Comparison of ENCODE assay signal across 10 mouse cellular contexts in genomic region chr4:96591791-96592150, GRCm38 (mm10). TPM values are rescaled to one million over a fixed set of nuclear protein-coding genes. Genes with fewer than 3 reads are reported as not detected.
A peak's percentile ranks its signal among the peaks of the same experiment; 100 is the strongest.
DNase-seq lines count a peak whose midpoint lies in the region; ATAC-seq and TF ChIP-seq lines count a peak whose summit lies in the region.
"Had no signal": no experiment of that assay in that cellular context is flagged by ENCODE, and none has a peak within 500 bp of the region (broad histone marks: within the 10 kb centered on the region; RNA-seq: fewer than 3 reads in every experiment).

No protein-coding gene starts in this region.

- no peak overlapping the region for H3K27ac ChIP-seq in ES-Bruce4 (ENCODE audit: insufficient read depth, low read length)
- H3K27ac ChIP-seq in brown adipose tissue, adult 24 weeks (replicated peaks; ENCODE audit: low read depth, low read length), result peak overlapping the region; percentile 33; the same call in 1 of the 2 replicates
- peak overlapping the region; percentile 44; the same call in 1 of the 2 replicates for H3K27ac ChIP-seq in forebrain, embryonic 16.5 days (ENCODE audit: low read length)
- peak overlapping the region; percentile 79 for H3K27ac ChIP-seq in hindbrain, embryonic 15.5 days (replicated peaks)

- ATAC-seq in forebrain, embryonic 16.5 days, result peak; percentile 91
- peak; percentile 83 for ATAC-seq in hindbrain, embryonic 15.5 days (ENCODE audit: low FRiP score, low read depth)
- peak; percentile 54 for ATAC-seq in megakaryocyte, adult 5-6 weeks (ENCODE audit: poor library complexity, severe bottlenecking)
- ATAC-seq in activated CD4-positive, CD25-positive, alpha-beta regulatory T cell, adult 4 months, result no peak
- ATAC-seq: Patski had no signal

- peak; percentile 61 to 63 for DNase-seq in left cerebral cortex, adult 18-20 months (ENCODE audit: low spot score in 2 of 2)
- DNase-seq in skeletal muscle tissue, adult 2 months (ENCODE audit: low read depth, low spot score), result peak; percentile 64

- TF ChIP-seq EP300 in ES-Bruce4 (IDR thresholded peaks at IDR 0.05; ENCODE audit: insufficient read depth, low read depth, low read length), result no peak

- no peaks in the 10 kb centered on the region for H3K9me3 ChIP-seq in ES-Bruce4 (replicated peaks; ENCODE audit: control insufficient read depth, insufficient read depth, low read length, poor library complexity, severe bottlenecking)
- H3K9me3 ChIP-seq in forebrain, embryonic 16.5 days (ENCODE audit: control insufficient read depth, low read length), result no peaks in the 10 kb centered on the region
- no peaks in the 10 kb centered on the region for H3K9me3 ChIP-seq in hindbrain, embryonic 15.5 days

- no peaks in the 10 kb centered on the region for H3K27me3 ChIP-seq in ES-Bruce4 (ENCODE audit: control insufficient read depth, insufficient read depth, low read length, poor library complexity, severe bottlenecking)
- H3K27me3 ChIP-seq in forebrain, embryonic 16.5 days (replicated peaks; ENCODE audit: control insufficient read depth, insufficient read depth, low read length), result no peaks in the 10 kb centered on the region
- no peaks in the 10 kb centered on the region for H3K27me3 ChIP-seq in hindbrain, embryonic 15.5 days

- H3K36me3 ChIP-seq in ES-Bruce4 (ENCODE audit: control insufficient read depth, insufficient read depth, low read length, poor library complexity, severe bottlenecking), result no peaks in the 10 kb centered on the region
- H3K36me3 ChIP-seq in forebrain, embryonic 16.5 days (ENCODE audit: control insufficient read depth, insufficient read depth), result no peaks in the 10 kb centered on the region
- no peaks in the 10 kb centered on the region for H3K36me3 ChIP-seq in hindbrain, embryonic 15.5 days

- H3K4me3 ChIP-seq in ES-Bruce4 (ENCODE audit: low read depth, low read length), result no peak overlapping the region
- H3K4me3 ChIP-seq in brown adipose tissue, adult 24 weeks (ENCODE audit: insufficient read depth, low read depth, low read length), result peak overlapping the region; percentile 67
- peak overlapping the region; percentile 44 for H3K4me3 ChIP-seq in forebrain, embryonic 16.5 days (replicated peaks; ENCODE audit: low read length)
- H3K4me3 ChIP-seq in hindbrain, embryonic 15.5 days, result peak overlapping the region; percentile 35

- peak; percentile 2 for TF ChIP-seq CTCF in ES-Bruce4 (IDR thresholded peaks at IDR 0.05; ENCODE audit: low read depth, low read length)

- 5% methylated on average over 4 of the region's 4 CpGs for WGBS in forebrain, embryonic 16.5 days
- WGBS in hindbrain, embryonic 15.5 days, result 23% methylated on average over 4 of the region's 4 CpGs

- H3K4me2 ChIP-seq in forebrain, embryonic 16.5 days (ENCODE audit: low read length), result peak overlapping the region; percentile 68
- H3K4me2 ChIP-seq in hindbrain, embryonic 15.5 days, result peak overlapping the region; percentile 64

- H3K9ac ChIP-seq in ES-Bruce4 (ENCODE audit: low read depth, poor library complexity, severe bottlenecking), result no peak overlapping the region
- no peak overlapping the region; the same call in 1 of the 2 replicates for H3K9ac ChIP-seq in forebrain, embryonic 16.5 days (replicated peaks; ENCODE audit: low read depth, low read length)
- H3K9ac ChIP-seq in hindbrain, embryonic 15.5 days, result no peak overlapping the region

- H3K4me1 ChIP-seq in ES-Bruce4 (ENCODE audit: control insufficient read depth, insufficient read depth, low read length), result no peaks in the 10 kb centered on the region
- no peaks in the 10 kb centered on the region; the same call in 1 of the 2 replicates for H3K4me1 ChIP-seq in brown adipose tissue, adult 24 weeks (ENCODE audit: control insufficient read depth, insufficient read depth, insufficient read length, low read length)
- peaks cover 14% of the 10 kb centered on the region for H3K4me1 ChIP-seq in forebrain, embryonic 16.5 days (replicated peaks; ENCODE audit: control insufficient read depth, insufficient read depth, low read length)
- H3K4me1 ChIP-seq in hindbrain, embryonic 15.5 days (replicated peaks), result peaks cover 11% of the 10 kb centered on the region; the same call in 1 of the 2 replicates

- no peak for TF ChIP-seq POLR2A in ES-Bruce4 (IDR thresholded peaks at IDR 0.05; ENCODE audit: insufficient read depth, low read length)

RNA-seq across cellular contexts. Expression of gene Cyp2j9, which starts 0.4 kb away (rescaled TPM):
- 1.5 and 1.6 TPM in 2 replicates for polyA plus RNA-seq in ES-Bruce4 (2011; ENCODE audit: insufficient read depth, insufficient read length, low read depth, missing spikeins)
- 3.5 and 4.7 TPM in 2 replicates for polyA plus RNA-seq in brown adipose tissue, adult 24 weeks (2012; ENCODE audit: insufficient read depth, insufficient read length, missing spikeins)
- polyA plus RNA-seq in forebrain, embryonic 16.5 days (2015; fragmentation: Nextera tagmentation; extraction: Ambion mirVana), result 3.4 and 4.1 TPM in 2 replicates
- polyA plus RNA-seq in hindbrain, embryonic 15.5 days (2015; fragmentation: Nextera tagmentation; extraction: Ambion mirVana), result 8.6 and 9.1 TPM in 2 replicates
- 10 to 100 TPM; 26.4 to 27.9 TPM for total RNA-seq in left cerebral cortex, adult 18-20 months (2021)
- total RNA-seq in megakaryocyte, adult 5-6 weeks (2015), result 0.07 TPM in 1 of 2 replicates, not detected in the other
- not detected in 2 replicates for total RNA-seq in megakaryocyte, adult 5-6 weeks (2017)
- polyA plus RNA-seq in activated CD4-positive, CD25-positive, alpha-beta regulatory T cell, adult 4 months (2017; shearing (Covaris generic)), result under 1 TPM in 1 of 2 experiments, not detected in 1; 0.25 TPM
- total RNA-seq: neutrophil, adult 5-6 weeks had no signal

RNA-seq across cellular contexts. Expression of gene Cyp2j6, which starts 38.3 kb away (rescaled TPM):
- polyA plus RNA-seq in ES-Bruce4 (2011; ENCODE audit: insufficient read depth, insufficient read length, low read depth, missing spikeins), result 0.26 and 0.58 TPM in 2 replicates
- polyA plus RNA-seq in brown adipose tissue, adult 24 weeks (2012; ENCODE audit: insufficient read depth, insufficient read length, missing spikeins), result 17.4 and 22.0 TPM in 2 replicates
- 4.6 and 4.8 TPM in 2 replicates for polyA plus RNA-seq in forebrain, embryonic 16.5 days (2015; fragmentation: Nextera tagmentation; extraction: Ambion mirVana)
- 5.2 and 6.2 TPM in 2 replicates for polyA plus RNA-seq in hindbrain, embryonic 15.5 days (2015; fragmentation: Nextera tagmentation; extraction: Ambion mirVana)
- 10 to 100 TPM; 14.6 to 15.6 TPM for total RNA-seq in left cerebral cortex, adult 18-20 months (2021)
- not detected in 2 replicates for total RNA-seq in megakaryocyte, adult 5-6 weeks (2015)
- 0.04 and 0.15 TPM in 2 replicates for total RNA-seq in megakaryocyte, adult 5-6 weeks (2017)
- polyA plus RNA-seq in activated CD4-positive, CD25-positive, alpha-beta regulatory T cell, adult 4 months (2017; shearing (Covaris generic)), result not detected
- total RNA-seq: neutrophil, adult 5-6 weeks had no signal
